Mouse (Mus musculus) lung, adult 18-20 months (tissue): ENCODE results near the gene Cd40.
A peak's percentile ranks its signal among the peaks of the same experiment; 100 is the strongest.

Experiments
- DNase-seq, 2 experiments: peaks; one replicate each; pipeline ENCODE4 v3.0.0; 2022; ENCODE audit warnings: mixed read lengths in 2 of 2

The Cd40 gene

DNA sequence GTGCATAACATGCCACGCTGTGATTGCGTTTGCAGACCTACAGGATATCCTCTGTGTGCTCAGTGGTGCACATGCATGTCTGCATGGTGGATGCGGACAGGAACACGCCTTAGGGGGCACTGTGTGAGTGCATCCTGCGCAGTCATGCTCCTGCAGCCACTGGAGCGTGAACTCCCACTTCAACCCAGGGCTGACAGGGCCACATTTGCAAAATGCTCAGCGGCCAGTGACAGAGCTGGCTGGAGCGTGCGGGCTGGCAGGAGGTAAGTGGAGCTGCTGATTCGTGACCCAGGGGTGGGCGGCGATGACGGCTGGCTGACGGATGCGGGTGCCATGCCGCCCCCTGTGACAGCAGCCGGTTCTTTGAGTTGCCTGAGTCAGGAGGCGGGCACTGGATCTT lies 51.2 kb downstream of the Cd40 start:
- DNase-seq: no peak

- DNase-seq: peak; percentile 68 to 79
Measured at GRCm38 (mm10) chr2:165112149-165112548, 56.7 kb downstream of the Cd40 start.

DNA sequence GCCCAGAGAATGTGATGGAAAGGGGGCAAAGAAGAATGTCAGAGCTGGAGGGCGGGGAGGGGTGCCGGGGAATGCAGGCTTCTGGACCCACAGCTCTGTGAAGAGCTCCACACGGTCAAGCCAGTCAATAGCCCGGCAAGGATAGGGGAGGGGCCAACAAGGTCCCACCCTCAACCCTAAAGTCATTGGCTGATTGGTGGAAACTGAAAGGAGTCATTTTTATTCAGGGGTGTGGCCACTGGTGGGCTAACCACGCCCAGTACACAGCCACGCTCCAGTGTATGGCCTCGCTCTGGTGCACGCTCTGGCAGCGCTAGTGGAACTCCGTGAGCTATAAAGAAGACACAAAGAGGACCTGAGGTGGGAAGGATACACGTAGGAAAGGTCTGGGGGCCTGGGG lies 58.3 kb downstream of the Cd40 start:
- no peak for DNase-seq

DNA sequence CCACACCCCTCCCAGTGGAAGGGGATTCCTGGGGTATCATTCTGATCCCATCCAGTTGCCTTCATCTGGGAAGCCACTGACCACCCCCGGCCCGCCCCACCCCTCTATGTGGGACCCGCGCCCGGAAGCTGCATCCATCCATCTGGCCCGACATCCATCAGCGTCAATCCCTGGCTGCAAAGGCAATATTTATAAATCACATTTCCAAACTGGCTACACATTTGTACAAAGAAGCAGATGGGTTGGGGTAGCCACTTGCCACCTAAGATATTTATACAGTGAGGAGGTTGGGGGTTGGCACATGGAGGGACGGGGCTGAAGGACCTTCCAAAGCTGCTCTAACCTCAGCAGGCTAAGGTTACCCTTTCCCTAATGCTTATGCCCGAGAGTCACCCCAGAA lies 65.3 kb downstream of the Cd40 start:
- no peak for DNase-seq

DNA sequence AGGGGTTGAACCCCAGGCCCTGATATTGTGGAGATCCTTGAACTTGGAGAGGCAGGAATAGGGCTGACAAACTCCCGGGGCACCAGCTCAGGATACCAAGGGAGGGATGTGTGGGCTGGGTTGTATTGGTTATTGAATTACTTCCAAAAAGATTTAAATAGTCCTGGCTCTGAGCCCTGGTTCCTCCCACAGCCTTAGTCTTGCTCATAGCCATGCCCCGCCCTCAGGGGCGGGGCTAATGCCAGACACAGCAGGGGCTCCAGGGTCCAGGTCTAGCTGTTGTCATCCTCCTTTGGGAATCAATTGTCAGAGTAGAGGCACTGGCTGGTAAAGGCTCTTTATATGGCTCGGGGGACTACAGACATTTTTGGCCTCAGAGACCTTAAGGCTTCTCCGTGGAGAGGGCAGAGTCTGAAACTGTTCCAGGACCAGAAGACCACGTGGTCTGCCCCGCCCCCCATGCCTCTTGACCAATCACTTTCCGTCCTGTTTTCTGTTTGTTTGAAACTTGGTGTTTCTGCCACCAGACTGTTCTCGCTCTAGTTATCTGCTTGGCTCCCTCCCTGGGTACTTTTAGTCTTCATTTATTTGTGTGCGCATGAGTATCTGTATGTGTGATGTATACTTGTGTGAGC lies 65.9 kb downstream of the Cd40 start:
- no peak for DNase-seq
